Mouse (Mus musculus): ENCODE data around the gene Nxpe4. TPM values are rescaled to one million over a fixed set of nuclear protein-coding genes. Genes with fewer than 3 reads are reported as not detected.
"Not testable (repeated sequence)": the region's sequence is repeated elsewhere in the genome, so short reads cannot be mapped to it uniquely, and the experiment has no call there.

Gene Nxpe4
- polyA plus RNA-seq, 1 experiment from 2014 or later = 7.4 TPM

DNA sequence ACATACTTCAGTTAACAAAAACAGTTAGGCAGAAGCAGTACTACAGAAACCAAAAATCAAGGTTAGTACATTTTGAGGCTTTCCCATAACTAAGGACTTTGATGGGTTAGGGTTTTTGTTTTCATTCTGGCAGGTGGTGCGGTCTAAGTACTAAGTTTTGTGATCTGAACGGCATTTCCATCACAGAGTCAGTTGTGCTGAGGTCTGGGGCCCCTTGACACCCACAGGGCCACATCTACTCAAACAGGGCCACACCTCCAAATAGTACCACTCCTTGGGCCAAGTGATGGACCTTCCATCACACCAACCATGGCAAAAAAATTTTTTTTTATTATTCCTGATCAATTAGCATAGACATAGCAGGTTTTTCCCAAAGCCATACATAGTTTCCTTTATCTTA lies 251.8 kb downstream of the Nxpe4 start:
- Histone ChIP-seq H3K27ac (replicated peaks) (no peak overlapping the region), H3K4me3 (replicated peaks) (no peak overlapping the region), H3K36me3 (no peaks in the 10 kb centered on the region), H3K9ac (no peak overlapping the region), H3K27me3 (no peaks in the 10 kb centered on the region), H3K9me3 (replicated peaks) (no peaks in the 10 kb centered on the region), H3K4me2 (replicated peaks) (no peak overlapping the region), H3K4me1 (no peaks in the 10 kb centered on the region)
- no peak for ATAC-seq (ENCODE audit: insufficient number of reproducible peaks, low FRiP score, low TSS enrichment, low read depth)
- 84% methylated on average over 2 of the region's 2 CpGs for WGBS

DNA sequence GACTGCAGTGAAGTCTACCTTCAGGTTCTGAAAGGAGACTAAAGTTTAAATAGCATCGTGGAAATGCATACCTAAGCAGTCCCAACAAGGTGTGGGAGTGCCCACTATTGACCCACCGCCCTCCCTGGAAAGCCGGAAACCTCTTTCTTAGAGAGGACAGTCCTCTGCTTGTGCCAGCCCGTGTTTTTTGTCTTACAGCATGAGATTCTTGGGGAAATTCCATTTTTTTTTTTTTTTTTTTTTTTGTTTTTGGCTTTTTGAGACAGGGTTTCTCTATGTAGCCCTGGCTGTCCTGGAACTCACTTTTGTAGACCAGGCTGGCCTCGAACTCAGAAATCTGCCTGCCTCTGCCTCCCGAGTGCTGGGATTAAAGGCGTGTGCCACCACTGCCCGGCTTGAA lies 255.5 kb downstream of the Nxpe4 start:
- 87% methylated on average over 8 of the region's 8 CpGs for WGBS
- not testable (repeated sequence) for H3K27me3 ChIP-seq; H3K9me3 ChIP-seq (replicated peaks); H3K36me3 ChIP-seq; H3K27ac ChIP-seq (replicated peaks); ATAC-seq (ENCODE audit: insufficient number of reproducible peaks, low FRiP score, low TSS enrichment, low read depth); H3K4me2 ChIP-seq (replicated peaks); H3K4me1 ChIP-seq; H3K4me3 ChIP-seq (replicated peaks); H3K9ac ChIP-seq

DNA sequence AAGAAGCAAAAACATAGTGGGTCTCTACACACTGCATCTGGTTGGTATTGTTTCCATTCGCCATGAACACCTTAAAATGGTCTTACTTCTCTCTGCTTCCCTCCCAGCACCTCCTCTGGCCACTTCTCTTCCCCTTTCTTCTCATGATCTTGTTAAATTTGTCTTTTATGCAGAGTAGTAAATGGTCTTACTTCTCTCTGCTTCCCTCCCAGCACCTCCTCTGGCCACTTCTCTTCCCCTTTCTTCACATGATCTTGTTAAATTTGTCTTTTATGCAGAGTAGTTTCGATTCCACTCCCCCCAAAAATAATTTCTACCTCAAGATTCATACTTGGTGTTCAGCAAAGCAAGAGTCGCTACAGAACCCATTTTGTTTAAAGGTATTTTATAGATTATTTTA lies 256.2 kb downstream of the Nxpe4 start:
- no peaks in the 10 kb centered on the region for H3K27me3 ChIP-seq
- no peak for ATAC-seq (ENCODE audit: insufficient number of reproducible peaks, low FRiP score, low TSS enrichment, low read depth)
- no peak overlapping the region for H3K9ac ChIP-seq
- H3K36me3 ChIP-seq = no peaks in the 10 kb centered on the region
- no peak overlapping the region for H3K27ac ChIP-seq (replicated peaks)
- H3K9me3 ChIP-seq (replicated peaks) = no peaks in the 10 kb centered on the region
- 76% methylated on average over 3 of the region's 3 CpGs for WGBS
- H3K4me3 ChIP-seq (replicated peaks) = no peak overlapping the region
- H3K4me1 ChIP-seq = no peaks in the 10 kb centered on the region
- H3K4me2 ChIP-seq (replicated peaks) = no peak overlapping the region

GRCm38 (mm10) chr9:48418397-48418796 lies 256.6 kb downstream of the Nxpe4 start:
- Histone ChIP-seq H3K4me1 (no peaks in the 10 kb centered on the region), H3K36me3 (no peaks in the 10 kb centered on the region), H3K4me3 (replicated peaks) (no peak overlapping the region), H3K27ac (replicated peaks) (no peak overlapping the region), H3K27me3 (no peaks in the 10 kb centered on the region), H3K9ac (no peak overlapping the region), H3K9me3 (replicated peaks) (no peaks in the 10 kb centered on the region), H3K4me2 (replicated peaks) (no peak overlapping the region)
- no peak for ATAC-seq (ENCODE audit: insufficient number of reproducible peaks, low FRiP score, low TSS enrichment, low read depth)
- WGBS = 76% methylated on average over 2 of the region's 2 CpGs

DNA sequence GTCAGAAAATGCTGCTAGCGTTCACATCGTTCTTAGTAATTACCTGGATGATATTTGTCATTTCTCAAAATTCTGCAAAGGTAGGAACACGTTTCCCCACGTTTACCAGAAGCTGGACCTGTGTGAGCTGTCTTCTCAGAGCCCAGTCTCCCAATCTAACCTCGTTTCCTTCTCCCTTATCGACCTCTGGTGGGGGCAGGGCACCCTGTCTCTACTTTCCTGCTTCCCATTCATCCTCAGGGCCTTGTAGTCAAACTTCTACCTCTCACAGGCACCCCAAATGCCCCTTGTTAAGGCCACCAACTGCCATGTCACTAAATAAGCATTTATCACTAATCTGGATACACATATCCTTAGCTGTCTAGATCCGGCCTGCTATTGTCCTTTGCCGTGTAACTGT lies 257.0 kb downstream of the Nxpe4 start:
- Histone ChIP-seq H3K9ac (no peak overlapping the region), H3K36me3 (no peaks in the 10 kb centered on the region), H3K27ac (replicated peaks) (no peak overlapping the region), H3K4me3 (replicated peaks) (no peak overlapping the region), H3K9me3 (replicated peaks) (no peaks in the 10 kb centered on the region), H3K4me2 (replicated peaks) (no peak overlapping the region), H3K27me3 (no peaks in the 10 kb centered on the region), H3K4me1 (no peaks in the 10 kb centered on the region)
- no peak for ATAC-seq (ENCODE audit: insufficient number of reproducible peaks, low FRiP score, low TSS enrichment, low read depth)
- 65% methylated on average over 8 of the region's 8 CpGs for WGBS

DNA sequence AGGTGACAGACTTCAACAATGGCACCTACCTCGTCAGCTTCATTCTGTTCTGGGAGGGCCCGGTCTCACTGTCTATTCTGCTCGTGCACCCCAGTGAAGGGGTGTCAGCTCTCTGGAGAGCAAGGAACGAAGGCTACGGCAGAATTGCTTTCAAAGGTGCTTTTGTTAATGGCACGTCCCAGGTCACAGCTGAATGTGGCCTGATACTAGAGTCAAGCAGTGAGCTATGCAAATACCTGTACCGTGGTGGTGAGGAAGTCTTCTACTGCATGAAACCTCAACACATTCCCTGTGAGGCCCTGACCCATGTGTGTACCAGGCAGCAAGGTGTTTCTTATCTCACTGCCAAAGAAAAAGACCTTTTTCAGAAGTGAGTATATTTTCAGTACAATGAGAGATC lies 258.6 kb downstream of the Nxpe4 start:
- H3K9me3 ChIP-seq (replicated peaks) = no peaks in the 10 kb centered on the region
- H3K9ac ChIP-seq = no peak overlapping the region
- H3K4me2 ChIP-seq (replicated peaks) = no peak overlapping the region
- WGBS = 81% methylated on average over 7 of the region's 7 CpGs
- no peaks in the 10 kb centered on the region for H3K27me3 ChIP-seq
- ATAC-seq (ENCODE audit: insufficient number of reproducible peaks, low FRiP score, low TSS enrichment, low read depth) = no peak
- H3K4me1 ChIP-seq = no peaks in the 10 kb centered on the region
- no peaks in the 10 kb centered on the region for H3K36me3 ChIP-seq
- no peak overlapping the region for H3K4me3 ChIP-seq (replicated peaks)
- no peak overlapping the region for H3K27ac ChIP-seq (replicated peaks)

DNA sequence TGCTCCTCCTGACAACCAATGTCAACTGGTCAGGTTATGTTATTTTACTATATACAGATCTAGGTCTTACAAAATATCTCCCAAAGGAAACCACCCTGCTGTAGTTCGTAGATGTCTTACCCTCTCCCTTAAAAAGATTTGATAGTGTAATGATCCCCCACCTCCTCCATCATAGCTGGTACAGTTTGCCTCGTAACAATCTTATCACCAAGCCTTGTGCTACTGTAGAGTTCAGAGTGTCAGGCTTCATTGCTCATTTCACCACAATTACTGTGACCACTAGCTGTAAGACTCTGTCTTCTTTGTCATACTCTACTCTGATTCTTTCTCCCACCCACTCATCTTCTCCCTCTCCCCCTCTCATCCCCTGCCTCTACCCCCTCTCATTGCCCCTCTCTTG lies 259.2 kb downstream of the Nxpe4 start:
- WGBS = 81% methylated on average over 2 of the region's 2 CpGs
- ATAC-seq (ENCODE audit: insufficient number of reproducible peaks, low FRiP score, low TSS enrichment, low read depth) = no peak
- H3K4me2 ChIP-seq (replicated peaks) = no peak overlapping the region
- no peaks in the 10 kb centered on the region for H3K27me3 ChIP-seq
- no peaks in the 10 kb centered on the region for H3K4me1 ChIP-seq
- H3K4me3 ChIP-seq (replicated peaks) = no peak overlapping the region
- no peak overlapping the region for H3K9ac ChIP-seq
- H3K27ac ChIP-seq (replicated peaks) = no peak overlapping the region
- H3K9me3 ChIP-seq (replicated peaks) = no peaks in the 10 kb centered on the region
- no peaks in the 10 kb centered on the region for H3K36me3 ChIP-seq

DNA sequence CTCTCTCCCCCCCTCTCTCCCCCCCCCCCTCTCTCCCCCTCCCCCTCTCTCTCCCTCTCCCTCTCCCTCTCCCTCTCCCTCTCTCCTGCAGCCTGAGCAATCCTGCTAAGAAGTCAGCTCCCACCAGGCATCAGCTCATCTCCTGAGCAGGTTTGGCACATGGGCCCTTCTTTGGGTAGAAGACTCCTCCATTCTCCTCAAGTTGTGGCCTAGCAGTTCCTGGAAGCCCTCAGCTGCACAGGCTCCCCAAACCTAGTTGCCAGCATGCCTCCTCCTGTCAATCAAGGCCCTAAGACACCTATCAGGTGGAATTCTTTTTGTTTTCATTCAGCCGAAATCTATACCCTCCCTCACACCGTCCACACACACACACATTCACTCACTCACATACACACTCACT lies 259.7 kb downstream of the Nxpe4 start:
- Histone ChIP-seq H3K4me1 (no peaks in the 10 kb centered on the region), H3K36me3 (no peaks in the 10 kb centered on the region), H3K4me2 (replicated peaks) (no peak overlapping the region), H3K27ac (replicated peaks) (no peak overlapping the region), H3K9me3 (replicated peaks) (no peaks in the 10 kb centered on the region), H3K27me3 (no peaks in the 10 kb centered on the region), H3K4me3 (replicated peaks) (no peak overlapping the region), H3K9ac (no peak overlapping the region)
- 73% methylated on average over 2 of the region's 2 CpGs for WGBS
- no peak for ATAC-seq (ENCODE audit: insufficient number of reproducible peaks, low FRiP score, low TSS enrichment, low read depth)

GRCm38 (mm10) chr9:48422382-48422781 lies 260.6 kb downstream of the Nxpe4 start:
- H3K4me1 ChIP-seq = no peaks in the 10 kb centered on the region
- no peak overlapping the region for H3K9ac ChIP-seq
- WGBS = 85% methylated on average over 8 of the region's 8 CpGs
- no peak for ATAC-seq (ENCODE audit: insufficient number of reproducible peaks, low FRiP score, low TSS enrichment, low read depth)
- H3K36me3 ChIP-seq = no peaks in the 10 kb centered on the region
- H3K27ac ChIP-seq (replicated peaks) = no peak overlapping the region
- H3K9me3 ChIP-seq (replicated peaks) = no peaks in the 10 kb centered on the region
- no peak overlapping the region for H3K4me2 ChIP-seq (replicated peaks)
- no peaks in the 10 kb centered on the region for H3K27me3 ChIP-seq
- H3K4me3 ChIP-seq (replicated peaks) = no peak overlapping the region

DNA sequence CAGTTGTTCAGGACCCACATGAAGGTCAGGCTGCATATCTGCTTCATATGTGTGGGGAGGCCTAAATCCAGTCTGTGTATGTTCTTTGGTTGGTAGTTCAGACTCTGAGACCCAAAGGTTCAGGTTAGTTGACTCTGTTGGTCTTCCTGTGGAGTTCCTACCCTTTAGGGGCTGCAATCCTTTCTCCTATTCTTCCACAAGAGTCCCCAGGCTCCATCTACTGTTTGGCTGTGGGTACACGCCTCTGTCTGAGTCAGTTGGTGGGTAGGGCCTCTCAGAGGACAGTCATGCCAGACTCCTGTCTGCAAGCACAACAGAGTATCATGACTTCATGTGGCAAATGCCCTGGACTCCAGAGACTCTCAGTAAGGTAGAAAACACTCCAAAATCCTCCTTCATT lies 261.4 kb downstream of the Nxpe4 start:
- no peak overlapping the region for H3K9ac ChIP-seq
- ATAC-seq (ENCODE audit: insufficient number of reproducible peaks, low FRiP score, low TSS enrichment, low read depth) = no peak
- no peak overlapping the region for H3K4me2 ChIP-seq (replicated peaks)
- H3K27ac ChIP-seq (replicated peaks) = no peak overlapping the region
- H3K9me3 ChIP-seq (replicated peaks) = no peaks in the 10 kb centered on the region
- H3K4me3 ChIP-seq (replicated peaks) = no peak overlapping the region
- H3K36me3 ChIP-seq = no peaks in the 10 kb centered on the region
- WGBS = 41% methylated on average over 1 of the region's 1 CpGs
- no peaks in the 10 kb centered on the region for H3K4me1 ChIP-seq
- no peaks in the 10 kb centered on the region for H3K27me3 ChIP-seq

- Histone ChIP-seq H3K27me3 (no peaks in the 10 kb centered on the region), H3K36me3 (no peaks in the 10 kb centered on the region), H3K27ac (replicated peaks) (no peak overlapping the region), H3K4me2 (replicated peaks) (no peak overlapping the region), H3K9ac (no peak overlapping the region), H3K4me3 (replicated peaks) (no peak overlapping the region), H3K9me3 (replicated peaks) (no peaks in the 10 kb centered on the region), H3K4me1 (no peaks in the 10 kb centered on the region)
- no peak for ATAC-seq (ENCODE audit: insufficient number of reproducible peaks, low FRiP score, low TSS enrichment, low read depth)
- 87% methylated on average over 7 of the region's 7 CpGs for WGBS
Measured at GRCm38 (mm10) chr9:48427176-48427575, 265.4 kb downstream of the Nxpe4 start.

DNA sequence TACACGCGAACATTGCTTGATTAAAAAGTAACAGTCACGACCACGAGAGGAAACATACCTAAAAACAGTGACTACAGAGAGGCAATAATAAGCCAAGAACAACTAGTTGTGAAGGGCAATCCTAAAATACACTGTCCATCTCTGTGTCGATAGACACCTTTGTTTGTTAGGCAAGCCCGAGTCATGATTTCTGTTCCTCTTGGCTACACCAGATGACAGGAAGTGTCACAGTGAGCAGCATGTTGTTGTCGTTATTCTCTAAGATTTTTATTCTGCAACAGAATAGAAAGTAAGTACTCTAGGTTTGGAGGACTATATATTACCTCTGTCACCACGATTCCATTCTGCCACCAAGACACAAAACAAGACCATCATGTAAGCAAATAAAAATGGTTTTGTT lies 270.6 kb downstream of the Nxpe4 start:
- Histone ChIP-seq H3K4me2 (replicated peaks) (no peak overlapping the region), H3K36me3 (no peaks in the 10 kb centered on the region), H3K4me3 (replicated peaks) (no peak overlapping the region), H3K27ac (replicated peaks) (no peak overlapping the region), H3K9ac (no peak overlapping the region), H3K9me3 (replicated peaks) (no peaks in the 10 kb centered on the region), H3K27me3 (no peaks in the 10 kb centered on the region), H3K4me1 (no peaks in the 10 kb centered on the region)
- no peak for ATAC-seq (ENCODE audit: insufficient number of reproducible peaks, low FRiP score, low TSS enrichment, low read depth)
- WGBS = 72% methylated on average over 8 of the region's 8 CpGs
